Mouse (Mus musculus) liver, adult (tissue): ENCODE results near the gene Ptpra.

ENCODE experiments used
- GATA4 ChIP-seq: IDR thresholded peaks from 2 replicates; pipeline ENCODE4 v1.6.1; 2014; ENCODE audit warnings: mild to moderate bottlenecking, low read length; ENCODE audit not compliant: insufficient replicate concordance

Ptpra gene

GRCm38 (mm10) chr2:130513907-130514306, 63.8 kb downstream of the Ptpra start:
- no peak for TF ChIP-seq GATA4

DNA sequence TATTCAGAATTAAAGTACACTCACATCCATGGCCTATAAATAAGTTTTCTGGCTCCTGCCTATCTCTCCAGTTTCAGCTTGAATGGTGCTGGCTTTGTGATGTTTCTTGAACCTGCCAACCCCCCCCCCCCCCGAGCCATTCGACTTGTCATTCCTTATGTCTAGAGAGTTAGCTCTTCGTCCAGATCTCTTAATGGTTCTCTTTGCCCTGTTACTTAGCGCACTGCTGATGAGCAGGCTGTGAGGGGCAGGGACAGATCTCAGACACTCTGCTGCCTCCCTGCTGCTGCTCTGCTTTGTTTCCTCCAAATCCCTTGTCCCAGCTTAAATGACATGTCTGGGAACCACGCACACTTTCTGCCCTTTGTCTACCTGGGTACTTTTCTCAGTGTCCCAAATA, 65.7 kb downstream of the Ptpra start:
- TF ChIP-seq GATA4, result no peak

GRCm38 (mm10) chr2:130521927-130522326, 71.8 kb downstream of the Ptpra start:
- TF ChIP-seq GATA4, result no peak

GRCm38 (mm10) chr2:130528457-130528856, 78.4 kb downstream of the Ptpra start:
- TF ChIP-seq GATA4, result no peak

DNA sequence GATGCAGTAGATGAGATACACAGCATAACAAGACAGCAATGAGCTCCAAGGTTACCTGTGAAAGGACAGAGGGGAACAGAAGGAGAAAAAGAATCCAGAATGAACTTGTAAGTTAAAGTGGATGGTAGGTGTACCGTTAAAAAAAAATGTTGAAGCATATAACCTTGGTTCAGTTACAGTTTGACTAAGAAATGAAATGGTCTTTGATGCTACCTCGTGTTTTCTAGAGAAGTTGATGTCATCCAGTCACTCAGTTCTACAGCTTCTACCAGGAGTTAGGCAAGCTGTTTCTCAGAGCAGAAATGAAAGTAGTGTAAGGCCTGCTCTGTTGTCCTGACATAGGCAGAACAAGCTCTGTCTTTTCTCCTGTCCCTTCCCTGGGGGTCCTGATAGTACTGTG, 79.2 kb downstream of the Ptpra start:
- TF ChIP-seq GATA4, result no peak

DNA sequence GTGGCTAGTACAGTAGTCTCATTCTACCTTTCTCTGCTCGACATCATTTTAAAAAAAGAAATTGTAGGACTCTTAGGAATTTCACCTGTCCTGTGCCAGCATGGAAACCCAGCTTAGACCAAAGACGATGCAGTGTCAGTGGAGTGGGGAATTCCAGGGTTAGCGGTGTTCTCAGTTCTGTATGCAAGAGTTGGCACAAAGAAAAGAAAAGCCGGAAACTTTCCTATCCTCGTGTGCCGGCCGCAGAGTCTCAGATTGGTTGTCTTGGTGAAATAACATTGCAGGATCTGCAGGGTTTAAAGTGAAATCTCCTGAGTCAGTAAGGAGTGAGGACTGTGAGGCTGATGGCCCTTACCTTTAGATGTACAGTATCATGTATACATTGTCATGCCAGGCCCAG, 79.8 kb downstream of the Ptpra start:
- no peak for TF ChIP-seq GATA4

GRCm38 (mm10) chr2:130532201-130532600, 82.1 kb downstream of the Ptpra start:
- no peak for TF ChIP-seq GATA4

GRCm38 (mm10) chr2:130535017-130535416, 84.9 kb downstream of the Ptpra start:
- TF ChIP-seq GATA4, result no peak

- TF ChIP-seq GATA4, result no peak
Observed at GRCm38 (mm10) chr2:130536890-130537289, 86.8 kb downstream of the Ptpra start.

- no peak for TF ChIP-seq GATA4
Observed at GRCm38 (mm10) chr2:130538876-130539546, 88.9 kb downstream of the Ptpra start.

GRCm38 (mm10) chr2:130540266-130540665, 90.2 kb downstream of the Ptpra start:
- no peak for TF ChIP-seq GATA4

GRCm38 (mm10) chr2:130546957-130547356, 96.9 kb downstream of the Ptpra start:
- no peak for TF ChIP-seq GATA4

DNA sequence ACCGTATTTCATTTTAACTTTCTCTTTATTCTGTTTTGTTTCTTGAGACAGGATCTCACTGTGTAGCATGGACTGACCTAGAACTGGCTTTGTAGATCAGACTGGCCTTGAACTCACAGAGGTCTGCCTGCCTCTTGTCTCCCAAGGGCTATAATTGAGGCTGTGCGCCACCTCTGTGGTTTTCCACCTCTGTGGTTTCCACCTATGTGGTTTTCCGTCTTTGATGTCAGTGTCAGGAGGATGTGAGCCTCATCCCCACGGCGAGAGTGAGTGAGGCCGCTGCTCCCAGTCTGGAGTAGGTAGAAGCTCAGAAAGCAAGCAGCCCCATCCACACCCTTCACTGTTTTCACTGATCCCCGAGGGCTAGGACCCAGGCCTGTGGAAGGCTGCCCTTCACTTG, 104.8 kb downstream of the Ptpra start:
- TF ChIP-seq GATA4, result no peak

GRCm38 (mm10) chr2:130556292-130556691, 106.2 kb downstream of the Ptpra start:
- no peak for TF ChIP-seq GATA4

DNA sequence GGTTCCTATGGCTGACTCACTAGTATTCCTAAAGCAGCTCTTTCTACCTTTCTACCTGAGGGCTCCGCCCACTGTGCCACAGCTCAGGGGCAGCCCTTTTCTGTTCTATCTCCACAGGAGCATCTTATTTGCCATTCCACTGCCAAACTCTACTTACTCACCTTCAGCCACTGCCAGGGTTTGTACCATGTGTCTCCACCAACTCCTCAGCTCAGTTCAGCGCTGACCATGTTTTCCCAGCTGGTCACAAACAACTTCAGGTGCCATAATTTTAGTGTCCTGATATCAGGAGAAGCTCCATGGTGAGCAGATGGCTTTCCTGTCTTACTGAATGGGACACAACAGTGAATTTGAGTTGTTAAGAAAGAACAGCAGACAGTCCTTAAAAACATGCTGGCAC, 107.4 kb downstream of the Ptpra start:
- no peak for TF ChIP-seq GATA4

DNA sequence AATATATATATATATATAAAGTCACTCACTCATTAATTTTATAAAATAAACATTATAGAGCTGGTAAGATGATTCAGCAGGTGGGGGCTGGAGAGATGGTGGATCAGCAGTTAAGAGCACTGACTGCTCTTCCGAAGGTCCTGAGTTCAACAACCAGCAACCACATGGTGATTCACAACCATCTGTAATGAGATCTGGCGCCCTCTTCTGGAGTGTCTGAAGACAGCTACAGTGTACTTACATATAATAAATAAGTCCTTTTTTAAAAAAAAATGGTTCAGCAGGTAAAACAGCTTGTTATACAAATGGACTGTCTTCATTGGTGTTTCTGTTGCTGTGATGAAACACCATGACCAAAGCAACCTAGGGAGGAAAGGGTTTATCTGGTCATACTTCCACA, 107.9 kb downstream of the Ptpra start:
- TF ChIP-seq GATA4, result no peak
